Mouse (Mus musculus) ES-E14 (cell line): ENCODE data around the gene Slc25a16.

Experiments
- CHD2 ChIP-seq: IDR thresholded peaks from 2 replicates; pipeline ENCODE4 v1.6.1; 2014; ENCODE audit warnings: mild to moderate bottlenecking, low read depth, low read length, inconsistent platforms
- MAFK ChIP-seq: IDR thresholded peaks from 2 replicates; pipeline ENCODE4 v1.6.1; 2014; ENCODE audit warnings: mild to moderate bottlenecking, low read depth, low read length, inconsistent platforms; ENCODE audit not compliant: insufficient read depth
- ZNF384 ChIP-seq: IDR thresholded peaks from 2 replicates; pipeline ENCODE4 v1.6.1; 2012; ENCODE audit warnings: low read depth, low read length, inconsistent platforms

DNA sequence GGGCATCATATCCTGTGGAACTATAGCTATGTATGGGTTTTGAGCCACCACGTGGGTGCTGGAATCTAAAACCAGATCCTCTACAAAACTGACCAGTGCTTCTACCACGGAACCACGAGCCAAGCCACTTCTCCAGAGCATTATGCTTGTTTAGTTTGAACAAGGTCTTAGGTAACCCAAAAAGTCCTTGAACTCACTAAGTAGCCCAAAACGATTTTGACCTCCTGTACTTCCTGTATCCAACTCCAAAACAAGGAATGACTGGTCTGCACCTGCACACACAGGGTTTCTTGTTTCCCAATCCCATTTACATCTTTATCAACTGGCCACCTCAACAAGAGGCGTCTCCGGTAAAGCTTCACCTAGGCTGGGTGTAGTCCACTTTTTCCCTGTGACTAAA is 25.0 kb upstream of the Slc25a16 start:
- no peak for TF ChIP-seq MAFK
- TF ChIP-seq ZNF384 = no peak
- TF ChIP-seq CHD2 = no peak
